Mouse (Mus musculus) CH12.LX (cell line): ENCODE data around the gene Mad2l2.

Experiments used
- CTCF ChIP-seq, 2 experiments: IDR thresholded peaks in 1 of 2; conservative IDR thresholded peaks in 1 of 2; 2 replicates each; pipeline ENCODE4 v1.5.1; 2011 to 2012; ENCODE audit warnings: low read depth in 2 of 2, low read length in 2 of 2, improper control_type of control experiment in 1 of 2, inconsistent platforms in 1 of 2, mild to moderate bottlenecking in 1 of 2, moderate library complexity in 1 of 2
- E2F4 ChIP-seq: IDR thresholded peaks from 2 replicates; pipeline ENCODE4 v1.6.1; 2011; ENCODE audit warnings: low read depth, low read length, improper control_type of control experiment; ENCODE audit not compliant: insufficient replicate concordance
- EP300 ChIP-seq: IDR thresholded peaks from 2 replicates; pipeline ENCODE4 v1.6.1; 2011; ENCODE audit warnings: low read length, improper control_type of control experiment
- POLR2A ChIP-seq: IDR thresholded peaks from 2 replicates; pipeline ENCODE4 v1.6.1; 2011; ENCODE audit warnings: low read depth, mild to moderate bottlenecking, improper control_type of control experiment, low read length
- POLR2AphosphoS2 ChIP-seq: IDR thresholded peaks from 2 replicates; pipeline ENCODE4 v1.6.1; 2011; ENCODE audit warnings: low read depth, low read length, improper control_type of control experiment
- USF2 ChIP-seq: conservative IDR thresholded peaks from 2 replicates; pipeline ENCODE4 v1.6.1; 2011; ENCODE audit warnings: low read depth, low read length, improper control_type of control experiment

DNA sequence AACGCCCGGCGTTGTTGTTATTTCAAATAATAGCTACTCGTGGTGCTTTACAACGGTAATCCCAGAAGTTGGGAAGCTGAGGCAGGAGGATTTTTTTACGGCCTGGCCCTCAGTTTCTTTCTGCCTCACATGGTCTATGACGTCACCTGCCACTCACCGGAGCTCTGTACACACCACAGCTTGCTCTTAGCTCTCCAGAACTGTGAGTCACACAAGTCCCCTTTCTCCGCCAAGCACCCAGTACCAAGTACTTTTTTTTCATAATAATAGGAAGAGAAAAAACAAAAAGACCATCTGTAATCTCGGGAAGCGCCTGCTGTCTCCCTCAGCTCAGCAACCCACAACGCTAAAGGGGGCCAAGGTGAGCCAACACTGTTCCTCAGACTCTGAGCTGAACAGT lies 51.3 kb downstream of the Mad2l2 start:
- TF ChIP-seq POLR2A = no peak
- TF ChIP-seq EP300 = no peak
- no peak for TF ChIP-seq POLR2AphosphoS2
- no peak for TF ChIP-seq E2F4
- TF ChIP-seq CTCF (conservative IDR thresholded peaks at IDR 0.05 in 1 of 2, IDR thresholded peaks at IDR 0.05 in 1 of 2; ENCODE audit: low read depth in 2 of 2, low read length in 2 of 2) = no peak
- TF ChIP-seq USF2 = no peak
